ENCODE assay signal across 21 mouse cellular contexts in the genomic region with DNA sequence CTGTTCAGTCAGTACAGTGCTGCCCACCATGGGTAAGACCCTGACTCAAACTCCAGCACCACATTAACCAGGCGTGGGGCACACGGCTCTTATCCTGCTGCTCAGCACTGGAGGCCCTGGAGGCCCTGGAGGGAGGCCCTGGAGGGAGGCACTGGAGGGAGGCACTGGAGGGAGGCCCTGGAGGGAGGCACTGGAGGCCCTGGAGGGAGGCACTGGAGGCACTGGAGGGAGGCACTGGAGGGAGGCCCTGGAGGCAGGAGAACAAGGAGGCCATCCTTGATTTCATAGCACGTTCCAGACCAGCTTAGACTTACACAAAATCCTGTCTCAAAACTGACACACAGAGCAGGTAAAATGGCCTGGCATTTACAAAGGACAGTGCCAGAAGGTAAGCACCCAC.
"Had no signal": no experiment of that assay in that cellular context is flagged by ENCODE, and none has a peak within 500 bp of the region (broad histone marks: within the 10 kb centered on the region; RNA-seq: fewer than 3 reads in every experiment).

No protein-coding gene starts in this region.

- H3K4me1 ChIP-seq: stomach, embryonic 15.5 days had no signal

- H3K9ac ChIP-seq: kidney, embryonic 15.5 days; limb, embryonic 12.5 days; limb, embryonic 15.5 days; liver, embryonic 14.5 days; liver, postnatal 0 days; lung, embryonic 14.5 days; neural tube, embryonic 12.5 days; neural tube, embryonic 15.5 days; stomach, embryonic 15.5 days had no signal

- H3K27me3 ChIP-seq: kidney, embryonic 15.5 days; limb, embryonic 12.5 days; limb, embryonic 15.5 days; neural tube, embryonic 12.5 days; neural tube, embryonic 15.5 days; stomach, embryonic 15.5 days had no signal

- ATAC-seq: liver, postnatal 0 days; lung, postnatal 0 days had no signal

- H3K4me2 ChIP-seq: kidney, embryonic 15.5 days; limb, embryonic 12.5 days; limb, embryonic 15.5 days; liver, embryonic 11.5 days; lung, embryonic 14.5 days; neural tube, embryonic 12.5 days; neural tube, embryonic 15.5 days; stomach, embryonic 15.5 days had no signal

- H3K36me3 ChIP-seq: kidney, embryonic 15.5 days; limb, embryonic 12.5 days; limb, embryonic 15.5 days; neural tube, embryonic 12.5 days; neural tube, embryonic 15.5 days; stomach, embryonic 15.5 days had no signal

- H3K9me3 ChIP-seq: kidney, embryonic 15.5 days; limb, embryonic 12.5 days; limb, embryonic 15.5 days; neural tube, embryonic 12.5 days; neural tube, embryonic 15.5 days; stomach, embryonic 15.5 days had no signal

- H3K4me3 ChIP-seq: kidney, embryonic 15.5 days; left cerebral cortex, adult 2 months; limb, embryonic 12.5 days; limb, embryonic 15.5 days; neural tube, embryonic 12.5 days; neural tube, embryonic 15.5 days; stomach, embryonic 15.5 days had no signal

- H3K27ac ChIP-seq: kidney, embryonic 15.5 days; left cerebral cortex, adult 2 months; limb, embryonic 12.5 days; limb, embryonic 15.5 days; liver, embryonic 14.5 days; macrophage; neural tube, embryonic 12.5 days; neural tube, embryonic 15.5 days; stomach, embryonic 15.5 days had no signal

- DNase-seq: kidney, adult 11 months; kidney, adult 8-10 months; kidney, postnatal 10 days; kidney, postnatal 36 days; layer of hippocampus, postnatal 36 days; liver, postnatal 0 days; lung, embryonic 14.5 days; midbrain, embryonic 14.5 days; right cerebral cortex, postnatal 25 days; spleen, adult 18-20 months had no signal
